Mouse (Mus musculus): ENCODE measurements around the gene Fn3krp. TPM values are rescaled to one million over a fixed set of nuclear protein-coding genes. Genes with fewer than 3 reads are reported as not detected.

Fn3krp gene
- total and polyA plus RNA-seq, 3 experiments: 6.8 to 77.1 (median 25.9) TPM

DNA sequence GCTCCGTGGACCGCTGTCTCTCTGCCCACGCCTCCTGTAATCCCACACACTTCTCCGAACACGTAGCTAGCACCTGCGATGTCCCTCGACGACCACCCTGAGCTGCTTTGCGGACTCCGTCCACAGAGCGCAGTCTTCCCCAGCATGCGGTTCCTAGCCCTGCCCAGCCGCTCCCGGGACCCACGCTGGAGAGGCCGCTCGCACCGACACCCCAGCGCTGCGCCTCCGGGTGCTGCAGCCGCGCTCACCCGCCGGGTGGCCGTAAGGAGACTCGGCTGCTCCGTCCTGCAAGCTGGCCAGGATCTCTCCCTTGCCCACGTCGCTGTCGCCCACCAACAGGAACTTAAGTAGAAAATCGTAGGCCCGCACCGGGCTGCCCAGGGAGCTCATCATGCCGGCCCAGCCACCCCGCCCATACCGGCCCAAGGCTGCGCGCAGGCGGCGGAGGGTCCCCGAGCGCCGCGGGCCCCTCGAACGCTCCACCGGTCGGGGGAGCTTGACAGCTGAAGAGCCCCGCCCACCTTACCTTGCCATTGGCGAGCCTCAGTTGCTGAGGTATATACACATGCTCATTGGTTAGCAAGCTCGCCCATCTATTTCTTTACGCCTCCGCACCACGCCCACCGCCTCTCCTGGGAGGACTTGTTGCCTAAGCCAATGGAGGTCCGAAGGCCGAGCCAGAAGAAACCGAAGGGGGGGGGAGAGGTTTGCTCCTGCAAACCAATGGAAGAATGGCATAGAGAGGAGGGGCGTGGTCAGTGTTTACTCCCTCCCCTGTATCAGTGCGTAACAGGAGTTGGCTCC, 33.2 kb upstream of the Fn3krp start, which contains the start of gene Rab40b:
Rab40b (minus strand) TSS at position 502 of the 804 bp plus-strand sequence.
- peaks cover 0 to 7% of the 10 kb centered on the region in 2 experiments; a peak in 2 of 4 replicates for H3K36me3 ChIP-seq (ENCODE audit: control insufficient read depth in 1 of 2, insufficient read depth in 2 of 2, low read length in 2 of 2)
- H3K79me2 ChIP-seq (ENCODE audit: control insufficient read depth, insufficient read depth, low read length, poor library complexity): no peaks in the 10 kb centered on the region
- peak within 1 kb of the TSS; percentile 49 to 50 for H3K4me3 ChIP-seq (ENCODE audit: control insufficient read depth in 1 of 2, insufficient read depth in 1 of 2, low read depth in 2 of 2, low read length in 2 of 2)
- H3K4me1 ChIP-seq (ENCODE audit: control insufficient read depth in 1 of 2, insufficient read depth in 2 of 2, low read length in 2 of 2): peaks cover 6 to 19% of the 10 kb centered on the region in 2 experiments
- TF ChIP-seq ZC3H11A (IDR thresholded peaks at IDR 0.05; ENCODE audit: low read depth, low read length): no peak
- peak; percentile 40; the same call in 1 of the 2 replicates for TF ChIP-seq SIN3A (IDR thresholded peaks at IDR 0.05; ENCODE audit: low read length)
- peak; percentile 92 for DNase-seq (ENCODE audit: low read depth, low spot score)
- H3K27me3 ChIP-seq (ENCODE audit: control insufficient read depth in 1 of 2, insufficient read depth in 2 of 2, low read length in 2 of 2): no peaks in the 10 kb centered on the region
- H3K9me3 ChIP-seq (replicated peaks; ENCODE audit: insufficient read depth, low read length): no peaks in the 10 kb centered on the region
- H3K27ac ChIP-seq (ENCODE audit: control insufficient read depth, low read depth, low read length): no peak within 1 kb of the TSS
- H3K9ac ChIP-seq (ENCODE audit: control insufficient read depth, low read depth, low read length, poor library complexity, severe bottlenecking): peak within 1 kb of the TSS; percentile 44

DNA sequence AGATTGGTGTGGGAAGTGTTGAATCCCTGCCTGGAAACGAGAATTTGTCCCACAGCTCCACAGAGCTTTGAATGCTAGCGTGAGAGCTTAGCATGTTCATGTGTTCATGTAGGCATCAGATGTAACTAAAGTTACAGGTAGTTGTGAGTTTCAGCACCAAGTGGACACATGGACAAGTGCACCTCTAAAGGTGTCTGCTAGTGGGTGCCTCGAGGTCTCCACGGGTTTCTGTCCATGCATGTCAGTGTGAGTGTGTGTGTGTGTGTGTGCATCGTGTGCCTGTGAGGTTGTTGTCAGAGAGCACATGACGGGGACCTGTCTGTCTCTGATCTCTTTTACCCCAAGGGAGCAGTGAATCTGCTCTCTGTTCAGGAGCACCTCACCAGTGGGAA, 32.7 kb upstream of the Fn3krp start:
- H3K79me2 ChIP-seq (ENCODE audit: control insufficient read depth, insufficient read depth, low read length, poor library complexity): no peaks in the 10 kb centered on the region
- H3K9me3 ChIP-seq (replicated peaks; ENCODE audit: insufficient read depth, low read length): no peaks in the 10 kb centered on the region
- H3K9ac ChIP-seq (ENCODE audit: control insufficient read depth, low read depth, low read length, poor library complexity, severe bottlenecking): no peak overlapping the region
- no peak overlapping the region for H3K27ac ChIP-seq (ENCODE audit: control insufficient read depth, low read depth, low read length)
- H3K36me3 ChIP-seq (ENCODE audit: control insufficient read depth in 1 of 2, insufficient read depth in 2 of 2, low read length in 2 of 2): peaks cover 0 to 7% of the 10 kb centered on the region in 2 experiments; a peak in 2 of 4 replicates
- H3K27me3 ChIP-seq (ENCODE audit: control insufficient read depth in 1 of 2, insufficient read depth in 2 of 2, low read length in 2 of 2): no peaks in the 10 kb centered on the region
- TF ChIP-seq RAD21 (IDR thresholded peaks at IDR 0.05; ENCODE audit: low read depth, low read length) (no peak), E2F4 (IDR thresholded peaks at IDR 0.05; ENCODE audit: borderline replicate concordance, low read depth, low read length) (no peak), SMC3 (IDR thresholded peaks at IDR 0.05; ENCODE audit: low read depth, low read length) (no peak), NRF1 (IDR thresholded peaks at IDR 0.05; ENCODE audit: insufficient read depth, low read depth, low read length, poor library complexity, severe bottlenecking) (no peak), SIN3A (IDR thresholded peaks at IDR 0.05; ENCODE audit: low read length) (no peak), MAFK (IDR thresholded peaks at IDR 0.05; ENCODE audit: borderline replicate concordance, low read depth, low read length) (no peak), NELFE (IDR thresholded peaks at IDR 0.05; ENCODE audit: low read depth, low read length) (no peak), MXI1 (IDR thresholded peaks at IDR 0.05; ENCODE audit: low read depth, low read length) (no peak)
- H3K4me1 ChIP-seq (ENCODE audit: control insufficient read depth in 1 of 2, insufficient read depth in 2 of 2, low read length in 2 of 2): peaks cover 6 to 22% of the 10 kb centered on the region in 2 experiments
- no peak overlapping the region for H3K4me3 ChIP-seq (ENCODE audit: control insufficient read depth in 1 of 2, insufficient read depth in 1 of 2, low read depth in 2 of 2, low read length in 2 of 2)
- DNase-seq (ENCODE audit: low read depth, low spot score): no peak

DNA sequence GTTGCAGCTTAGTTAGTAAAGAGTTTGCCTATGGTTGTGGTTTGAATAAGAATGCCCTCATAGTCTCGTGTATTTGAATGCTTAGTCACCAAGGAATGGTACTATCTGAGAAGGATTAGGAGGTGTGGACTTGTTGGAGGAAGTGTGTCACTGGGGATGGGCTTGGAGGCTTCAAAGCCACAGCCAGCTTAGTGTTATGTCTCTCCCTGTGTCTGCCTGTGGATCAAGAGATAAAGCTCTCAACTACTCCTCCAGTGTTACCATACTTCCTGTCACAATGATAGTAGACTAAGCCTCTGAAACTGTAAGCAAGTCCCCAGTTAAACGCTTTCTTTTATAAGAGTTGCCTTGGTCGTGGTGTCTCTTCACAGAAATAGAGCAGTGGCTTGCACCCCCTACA, 30.4 kb upstream of the Fn3krp start:
- Histone ChIP-seq H3K9ac (ENCODE audit: control insufficient read depth, low read depth, low read length, poor library complexity, severe bottlenecking) (0 out of 2 replicates have a peak overlapping the region, but pooled peaks have one; percentile 24), H3K4me1 (ENCODE audit: control insufficient read depth in 1 of 2, insufficient read depth in 2 of 2, low read length in 2 of 2) (peaks cover 6 to 22% of the 10 kb centered on the region in 2 experiments), H3K79me2 (ENCODE audit: control insufficient read depth, insufficient read depth, low read length, poor library complexity) (no peaks in the 10 kb centered on the region)
- TF ChIP-seq ZNF384 (IDR thresholded peaks at IDR 0.05; ENCODE audit: low read depth, low read length) (no peak), TBP (IDR thresholded peaks at IDR 0.05; ENCODE audit: low read depth, low read length) (peak; percentile 54; the same call in 1 of the 2 replicates), RCOR1 (IDR thresholded peaks at IDR 0.05; ENCODE audit: low read depth, low read length) (peak; percentile 19; the same call in 1 of the 2 replicates), USF1 (IDR thresholded peaks at IDR 0.05; ENCODE audit: low read depth, low read length) (no peak), CHD2 (IDR thresholded peaks at IDR 0.05; ENCODE audit: low read length) (no peak), POLR2AphosphoS2 (IDR thresholded peaks at IDR 0.05; ENCODE audit: low read length) (no peak), EP300 (IDR thresholded peaks at IDR 0.05; ENCODE audit: low read depth in 1 of 2, low read length in 2 of 2) (peak; percentile 80 to 83), GATA1 (IDR thresholded peaks at IDR 0.05; ENCODE audit: low read depth, low read length) (peak; percentile 83), TAL1 (IDR thresholded peaks at IDR 0.05; ENCODE audit: low read length) (peak; percentile 71), UBTF (IDR thresholded peaks at IDR 0.05; ENCODE audit: borderline replicate concordance, insufficient read depth, low read depth, low read length) (no peak), MYB (IDR thresholded peaks at IDR 0.05; ENCODE audit: low read depth, low read length) (no peak), POLR2AphosphoS5 (IDR thresholded peaks at IDR 0.05; ENCODE audit: borderline replicate concordance, low read depth, low read length) (no peak), CTCF (IDR thresholded peaks at IDR 0.05 in 2 of 3, conservative IDR thresholded peaks at IDR 0.05 in 1 of 3; ENCODE audit: control insufficient read depth in 1 of 3, insufficient read depth in 1 of 3, low read depth in 2 of 3, low read length in 3 of 3, poor library complexity in 1 of 3, severe bottlenecking in 1 of 3) (no peak), SIN3A (IDR thresholded peaks at IDR 0.05; ENCODE audit: low read length) (peak; percentile 57; the same call in 1 of the 2 replicates), NRF1 (IDR thresholded peaks at IDR 0.05; ENCODE audit: insufficient read depth, low read depth, low read length, poor library complexity, severe bottlenecking) (no peak), ZC3H11A (IDR thresholded peaks at IDR 0.05; ENCODE audit: low read depth, low read length) (no peak), MAX (IDR thresholded peaks at IDR 0.05; ENCODE audit: low read length) (no peak; the same call in 1 of the 2 replicates), ELF1 (IDR thresholded peaks at IDR 0.05; ENCODE audit: low read depth, low read length) (0 out of 2 replicates have a peak, but pooled peaks have one; percentile 44)

More for the DNA sequence above, 30.4 kb upstream of the Fn3krp start:
- H3K9me3 ChIP-seq (replicated peaks; ENCODE audit: insufficient read depth, low read length): no peaks in the 10 kb centered on the region
- no peaks in the 10 kb centered on the region for H3K27me3 ChIP-seq (ENCODE audit: control insufficient read depth in 1 of 2, insufficient read depth in 2 of 2, low read length in 2 of 2)
- H3K4me3 ChIP-seq (ENCODE audit: control insufficient read depth in 1 of 2, insufficient read depth in 1 of 2, low read depth in 2 of 2, low read length in 2 of 2): no peak overlapping the region
- peak overlapping the region; percentile 87 for H3K27ac ChIP-seq (ENCODE audit: control insufficient read depth, low read depth, low read length)
- H3K36me3 ChIP-seq (ENCODE audit: control insufficient read depth in 1 of 2, insufficient read depth in 2 of 2, low read length in 2 of 2): peaks cover 0 to 7% of the 10 kb centered on the region in 2 experiments; a peak in 2 of 4 replicates
- peak; percentile 93 for DNase-seq (ENCODE audit: low read depth, low spot score)

Data from MEL (cell line).